Mouse (Mus musculus) stomach, postnatal 0 days (tissue): ENCODE measurements around the gene Pepd. TPM values are rescaled to one million over a fixed set of nuclear protein-coding genes. Genes with fewer than 3 reads are reported as not detected.
A peak's percentile ranks its signal among the peaks of the same experiment; 100 is the strongest.

Experiments
- ATAC-seq: fragments of 200-750 bp; cut with Nextera tagmentation; 2 replicates; pipeline ENCODE4 v1.8.0; 2017; ENCODE audit not compliant: low FRiP score, low TSS enrichment
- DNase-seq: peaks from one replicate; pipeline ENCODE4 v3.0.0-alpha.2; 2016; ENCODE audit warnings: low spot score
- H3K27ac ChIP-seq: fragments of 300-500 bp; sonication (generic); replicated peaks from 2 replicates; pipeline ENCODE4 v1.5.1; 2014; ENCODE audit warnings: mild to moderate bottlenecking, control low read depth
- H3K27me3 ChIP-seq: fragments of 300-500 bp; sonication (generic); 2 replicates; pipeline ENCODE4 v1.6.1; 2014; ENCODE audit warnings: low read length; ENCODE audit not compliant: control insufficient read depth, insufficient read depth
- H3K36me3 ChIP-seq: fragments of 300-500 bp; sonication (generic); 2 replicates; pipeline ENCODE4 v1.6.1; 2014; ENCODE audit warnings: low read length, mixed read lengths; ENCODE audit not compliant: control insufficient read depth, insufficient read depth
- H3K4me1 ChIP-seq: fragments of 300-500 bp; sonication (generic); replicated peaks from 2 replicates; pipeline ENCODE4 v1.6.1; 2014; ENCODE audit warnings: antibody characterized with exemption; ENCODE audit not compliant: control insufficient read depth, insufficient read depth
- H3K4me2 ChIP-seq: fragments of 300-500 bp; sonication (generic); replicated peaks from 2 replicates; pipeline ENCODE4 v1.6.1; 2014; ENCODE audit warnings: low read depth, mild to moderate bottlenecking, control low read depth, moderate library complexity
- H3K4me3 ChIP-seq: fragments of 300-500 bp; sonication (generic); 2 replicates; pipeline ENCODE4 v1.5.1; 2014; ENCODE audit warnings: low read depth, low read length, control low read depth
- H3K9ac ChIP-seq: fragments of 300-500 bp; sonication (generic); 2 replicates; pipeline ENCODE4 v1.6.1; 2014; ENCODE audit warnings: mild to moderate bottlenecking, low read length, control low read depth, mixed read lengths
- H3K9me3 ChIP-seq: fragments of 300-500 bp; sonication (generic); 2 replicates; pipeline ENCODE4 v1.6.1; 2016; ENCODE audit warnings: low read length; ENCODE audit not compliant: control insufficient read depth
- CTCF ChIP-seq: IDR thresholded peaks from 2 replicates; pipeline ENCODE4 v1.5.1; 2016; ENCODE audit warnings: antibody characterized with exemption, low read depth, mild to moderate bottlenecking, moderate library complexity
- EP300 ChIP-seq: optimal IDR thresholded peaks from 2 replicates; pipeline ENCODE3; 2016; ENCODE audit warnings: antibody characterized with exemption
- WGBS: fragments of 180-500 bp; shearing (Covaris S2); extraction: QIAGEN DNeasy Blood & Tissue Kit; methylation state at CpG from one replicate; pipeline ENCODE4 v1.1.7; 2014; 5-methylcytosine and 5-hydroxymethylcytosine counted together
- polyA plus RNA-seq: library from polyadenylated mRNA; unstranded; fragments of >200 nt; fragmentation: Nextera tagmentation; extraction: Ambion mirVana; gene quantifications from 2 replicates; pipeline ENCODE4 v1.2.1, GENCODE M21; 2015

Pepd gene
- polyA plus RNA-seq, 1 experiment from 2014 or later = 48.7 TPM

- no peaks in the 10 kb centered on the region for H3K9me3 ChIP-seq
- ATAC-seq (peak; percentile 8; the same call in 1 of the 2 replicates), DNase-seq (no peak)
- no peak overlapping the region for H3K4me2 ChIP-seq
- no peaks in the 10 kb centered on the region for H3K27me3 ChIP-seq
- no peaks in the 10 kb centered on the region; the same call in none of the 2 replicates for H3K4me1 ChIP-seq
- TF ChIP-seq CTCF (no peak), EP300 (no peak)
- H3K36me3 ChIP-seq = peaks cover 3% of the 10 kb centered on the region; the same call in 1 of the 2 replicates
- 40% methylated on average over 5 of the region's 5 CpGs for WGBS
- H3K27ac ChIP-seq = 0 out of 2 replicates have a peak overlapping the region, but pooled peaks have one; percentile 18
- H3K4me3 ChIP-seq = no peak overlapping the region
- H3K9ac ChIP-seq = no peak overlapping the region
These were observed 124.1 kb downstream of the Pepd start for GRCm38 (mm10) chr7:35036266-35036731.

GRCm38 (mm10) chr7:35037408-35037807 is 125.2 kb downstream of the Pepd start:
- no peak overlapping the region for H3K4me3 ChIP-seq
- TF ChIP-seq EP300 (no peak), CTCF (no peak)
- 72% methylated on average over 6 of the region's 6 CpGs for WGBS
- H3K4me2 ChIP-seq = no peak overlapping the region
- no peaks in the 10 kb centered on the region for H3K9me3 ChIP-seq
- H3K27ac ChIP-seq = no peak overlapping the region
- no peak for ATAC-seq
- no peaks in the 10 kb centered on the region for H3K27me3 ChIP-seq
- H3K9ac ChIP-seq = no peak overlapping the region
- H3K36me3 ChIP-seq = peaks cover 3% of the 10 kb centered on the region; the same call in 1 of the 2 replicates
- H3K4me1 ChIP-seq = no peaks in the 10 kb centered on the region; the same call in none of the 2 replicates
- DNase-seq = no peak

DNA sequence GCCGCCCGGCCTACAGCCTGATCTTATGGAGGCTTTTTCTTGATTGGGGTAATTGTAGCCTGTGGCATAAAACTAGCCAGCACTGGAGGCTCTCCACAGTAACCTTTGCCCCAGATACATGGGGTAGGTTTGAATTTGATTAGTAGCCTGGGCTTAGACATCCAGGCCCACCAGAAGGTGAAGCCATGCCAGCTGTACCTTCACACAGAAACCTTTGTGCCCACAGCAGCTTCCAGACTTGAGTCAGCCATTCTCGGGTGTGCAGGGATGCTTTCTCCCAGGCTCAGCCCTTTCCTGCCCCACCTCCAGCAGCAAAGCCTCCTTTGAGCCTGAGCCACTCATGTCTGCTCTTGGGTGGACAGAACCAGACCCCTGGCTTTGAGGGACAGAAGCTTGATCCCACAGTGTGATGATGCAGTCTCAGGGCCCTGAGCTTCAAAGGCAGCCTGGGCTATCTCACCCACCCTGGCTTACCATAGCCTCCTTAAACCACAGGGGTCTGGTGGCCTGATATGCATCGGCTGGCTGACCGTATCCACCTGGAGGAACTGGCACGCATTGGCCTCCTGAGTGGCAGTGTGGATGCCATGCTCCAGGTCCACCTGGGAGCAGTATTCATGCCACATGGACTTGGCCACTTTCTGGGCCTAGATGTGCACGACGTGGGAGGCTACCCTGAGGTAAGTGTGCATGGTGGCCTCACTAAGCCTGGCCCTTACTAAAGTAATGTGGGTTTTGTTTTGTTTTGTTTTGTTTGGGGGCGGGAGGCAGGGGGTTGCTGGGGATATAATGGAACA is 128.2 kb downstream of the Pepd start:
- 90% methylated on average over 9 of the region's 9 CpGs for WGBS
- no peak for ATAC-seq
- H3K4me1 ChIP-seq = no peaks in the 10 kb centered on the region; the same call in none of the 2 replicates
- DNase-seq = peak; percentile 12
- no peak overlapping the region for H3K27ac ChIP-seq
- H3K4me2 ChIP-seq = no peak overlapping the region
- H3K27me3 ChIP-seq = no peaks in the 10 kb centered on the region
- TF ChIP-seq EP300 = no peak
- TF ChIP-seq CTCF = no peak
- peaks cover 17% of the 10 kb centered on the region for H3K36me3 ChIP-seq
- H3K4me3 ChIP-seq = no peak overlapping the region
- H3K9me3 ChIP-seq = no peaks in the 10 kb centered on the region
- H3K9ac ChIP-seq = no peak overlapping the region

- ATAC-seq (no peak; the same call in 1 of the 2 replicates), DNase-seq (peak; percentile 17)
- Histone ChIP-seq H3K36me3 (peaks cover 17% of the 10 kb centered on the region), H3K4me2 (no peak overlapping the region), H3K4me3 (no peak overlapping the region), H3K9me3 (no peaks in the 10 kb centered on the region), H3K9ac (no peak overlapping the region), H3K4me1 (no peaks in the 10 kb centered on the region), H3K27ac (no peak overlapping the region), H3K27me3 (no peaks in the 10 kb centered on the region)
- 63% methylated on average over 2 of the region's 2 CpGs for WGBS
- TF ChIP-seq EP300 (no peak), CTCF (no peak)
These were observed 129.4 kb downstream of the Pepd start for GRCm38 (mm10) chr7:35041286-35042208.

DNA sequence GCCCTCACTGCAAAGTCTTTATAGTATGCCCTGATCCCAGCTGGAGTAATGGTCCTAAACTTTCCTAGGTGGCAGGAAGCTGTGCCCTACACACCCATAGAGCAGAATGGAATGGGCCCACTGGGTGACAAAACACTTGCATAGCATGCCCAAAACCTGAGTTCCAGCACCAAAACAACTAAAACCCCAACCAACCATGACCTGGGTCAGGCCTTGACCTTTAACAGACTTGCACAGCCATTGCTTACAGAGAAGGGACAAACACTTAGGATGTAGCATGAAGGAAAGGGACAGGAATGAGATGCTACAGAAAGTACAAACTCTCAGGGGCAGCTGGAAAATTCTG is 130.0 kb downstream of the Pepd start:
- H3K27ac ChIP-seq = no peak overlapping the region
- H3K4me3 ChIP-seq = no peak overlapping the region
- H3K36me3 ChIP-seq = peaks cover 17% of the 10 kb centered on the region
- H3K4me1 ChIP-seq = no peaks in the 10 kb centered on the region
- no peak overlapping the region for H3K9ac ChIP-seq
- no peaks in the 10 kb centered on the region for H3K27me3 ChIP-seq
- peak; percentile 9 for DNase-seq
- H3K4me2 ChIP-seq = no peak overlapping the region
- no peak for TF ChIP-seq EP300
- TF ChIP-seq CTCF = no peak
- no peaks in the 10 kb centered on the region for H3K9me3 ChIP-seq
- no peak for ATAC-seq
